Mouse (Mus musculus): ENCODE results near the gene Coro1b.

- no peak for TF ChIP-seq CTCF (IDR thresholded peaks at IDR 0.05; ENCODE audit: insufficient read depth, low read depth, low read length)
- no peak for TF ChIP-seq POLR2A (IDR thresholded peaks at IDR 0.05; ENCODE audit: insufficient read depth, low read depth, low read length)
Observed at GRCm38 (mm10) chr19:4196548-4196947, 48.1 kb downstream of the Coro1b start.

All from olfactory bulb, adult 2 months (tissue).